In the genomic region with DNA sequence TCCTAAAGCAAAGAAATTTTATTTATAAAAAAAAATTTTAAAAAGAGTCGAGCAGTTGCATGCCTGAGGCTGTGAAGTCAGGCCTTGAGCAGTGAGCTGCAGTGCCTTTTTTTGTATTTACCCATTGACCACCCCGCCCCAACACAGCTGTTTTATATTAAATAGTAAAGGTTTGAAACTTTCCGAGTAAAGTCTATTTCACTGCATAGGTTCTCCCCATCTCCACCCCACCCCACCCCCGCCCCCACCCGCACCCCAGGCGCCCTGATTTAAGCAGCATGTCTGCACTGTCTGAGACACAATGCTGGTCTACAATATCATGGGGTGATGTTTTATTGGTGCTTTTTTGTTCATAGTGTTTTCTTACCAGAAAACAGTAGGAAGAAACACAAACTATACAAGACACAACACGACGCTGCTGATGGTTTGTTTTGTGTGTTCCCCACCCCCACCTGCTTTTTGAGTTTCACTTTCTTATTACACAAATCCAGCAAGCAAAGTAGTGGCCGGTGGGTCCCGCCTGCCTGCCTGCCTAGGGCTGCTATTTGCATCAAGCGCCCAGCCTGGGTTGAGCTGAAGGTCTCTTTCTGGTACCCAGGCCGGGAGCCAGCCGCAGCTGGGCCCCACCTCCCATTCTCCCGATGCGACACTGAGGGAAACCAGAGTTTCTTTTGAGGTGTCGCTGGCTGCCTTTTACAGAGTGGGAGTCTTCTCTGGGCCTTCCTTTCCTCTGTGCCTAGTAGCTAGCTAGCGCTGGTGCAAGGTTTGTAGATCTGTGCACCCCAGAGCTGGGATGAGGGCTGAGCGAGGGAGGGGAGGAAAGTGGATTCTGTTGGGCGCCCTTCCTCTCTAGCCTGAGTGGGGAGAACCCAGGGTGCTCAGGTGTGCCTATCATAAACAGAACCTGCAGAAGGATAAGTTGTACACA, we compare ENCODE assay signal across 11 mouse cellular contexts.
DNase-seq lines count a peak whose midpoint lies in the region; ATAC-seq and TF ChIP-seq lines count a peak whose summit lies in the region.
"Had no signal": no experiment of that assay in that cellular context is flagged by ENCODE, and none has a peak within 500 bp of the region (broad histone marks: within the 10 kb centered on the region; RNA-seq: fewer than 3 reads in every experiment).

No protein-coding gene starts in this region.

- 0 out of 2 replicates have a peak, but pooled peaks cover 4% of the 10 kb centered on the region for H3K36me3 ChIP-seq in embryonic facial prominence, embryonic 14.5 days (ENCODE audit: control insufficient read depth, insufficient read depth, low read length)
- H3K36me3 ChIP-seq in lung, postnatal 0 days (ENCODE audit: insufficient read depth, low read length), result no peaks in the 10 kb centered on the region
- H3K36me3 ChIP-seq: G1E had no signal

- intact Hi-C loops in left cerebral cortex, postnatal 36 days (cut with DNase I), result no loop called here

- H3K27ac ChIP-seq in embryonic facial prominence, embryonic 14.5 days (replicated peaks; ENCODE audit: low read depth, low read length), result peak overlapping the region; percentile 61
- H3K27ac ChIP-seq in lung, postnatal 0 days (ENCODE audit: low read length), result no peak overlapping the region

- H3K4me3 ChIP-seq in embryonic facial prominence, embryonic 14.5 days (ENCODE audit: low read depth, low read length), result no peak overlapping the region
- 0 out of 2 replicates have a peak overlapping the region, but pooled peaks have one; percentile 10 for H3K4me3 ChIP-seq in lung, postnatal 0 days (ENCODE audit: low read depth, low read length)
- H3K4me3 ChIP-seq: erythroblast, embryonic 14.5 days; myocyte had no signal

- DNase-seq in gastrocnemius, postnatal 10 days, result peak; percentile 39
- no peak for DNase-seq in gastrocnemius, adult 8-10 months (ENCODE audit: low spot score in 2 of 2)
- DNase-seq in 3T3-L1 (ENCODE audit: low read depth, low spot score), result peak; percentile 15
- DNase-seq in embryonic facial prominence, embryonic 14.5 days (ENCODE audit: low spot score), result peak; percentile 54
- no peak for DNase-seq in lung, postnatal 0 days (ENCODE audit: low spot score)
- no peak for DNase-seq in frontal cortex, postnatal 14 days (ENCODE audit: low spot score in 2 of 2)
- DNase-seq in layer of hippocampus, adult 18-20 months (ENCODE audit: low spot score in 2 of 2), result no peak
- no peak for DNase-seq in left cerebral cortex, postnatal 36 days (ENCODE audit: low spot score in 2 of 2)

- no peak for TF ChIP-seq EP300 in lung, postnatal 0 days (IDR thresholded peaks at IDR 0.05)

- H3K9me3 ChIP-seq in embryonic facial prominence, embryonic 14.5 days (ENCODE audit: control insufficient read depth, low read length), result no peaks in the 10 kb centered on the region
- H3K9me3 ChIP-seq in lung, postnatal 0 days (ENCODE audit: low read length), result no peaks in the 10 kb centered on the region
- H3K9me3 ChIP-seq: G1E had no signal

- H3K9ac ChIP-seq in embryonic facial prominence, embryonic 14.5 days (ENCODE audit: low read depth, low read length), result peak overlapping the region; percentile 27; the same call in 1 of the 2 replicates
- no peak overlapping the region; the same call in 1 of the 2 replicates for H3K9ac ChIP-seq in lung, postnatal 0 days (replicated peaks; ENCODE audit: low read depth)

- 26% methylated on average over 19 of the region's 19 CpGs for WGBS in embryonic facial prominence, embryonic 14.5 days
- 43% methylated on average over 19 of the region's 19 CpGs for WGBS in lung, postnatal 0 days

- no peak for TF ChIP-seq CTCF in lung, postnatal 0 days (IDR thresholded peaks at IDR 0.05)

- H3K4me1 ChIP-seq in embryonic facial prominence, embryonic 14.5 days (ENCODE audit: control insufficient read depth, insufficient read depth, low read length), result peaks cover 12% of the 10 kb centered on the region
- 0 out of 2 replicates have a peak, but pooled peaks cover 2% of the 10 kb centered on the region for H3K4me1 ChIP-seq in lung, postnatal 0 days (ENCODE audit: insufficient read depth, low read depth, low read length)

- ATAC-seq in embryonic facial prominence, embryonic 14.5 days (ENCODE audit: low read depth), result peak; percentile 56; the same call in 1 of the 2 replicates
- ATAC-seq in lung, postnatal 0 days, result no peak; the same call in 1 of the 2 replicates

- H3K4me2 ChIP-seq in embryonic facial prominence, embryonic 14.5 days (ENCODE audit: low read depth, low read length), result peak overlapping the region; percentile 36
- H3K4me2 ChIP-seq in lung, postnatal 0 days (replicated peaks; ENCODE audit: low read depth, low read length), result peak overlapping the region; percentile 32

- H3K27me3 ChIP-seq in embryonic facial prominence, embryonic 14.5 days (replicated peaks; ENCODE audit: control insufficient read depth, insufficient read depth, low read length), result no peaks in the 10 kb centered on the region
- H3K27me3 ChIP-seq in lung, postnatal 0 days (replicated peaks; ENCODE audit: insufficient read depth, low read length), result no peaks in the 10 kb centered on the region

Comparison
In these comparisons a context has a peak if more than half of its experiments do, and no peak if none do; other contexts are left out.
1. DNase-seq: peak in gastrocnemius, postnatal 10 days (single experiment), 3T3-L1 (single experiment) and embryonic facial prominence, embryonic 14.5 days (single experiment); none in gastrocnemius, adult 8-10 months (0 of 2), lung, postnatal 0 days (single experiment), frontal cortex, postnatal 14 days (0 of 2), layer of hippocampus, adult 18-20 months (0 of 2) and left cerebral cortex, postnatal 36 days (0 of 2).